Comparison of ENCODE assay signal across 8 mouse cellular contexts in the genomic region with DNA sequence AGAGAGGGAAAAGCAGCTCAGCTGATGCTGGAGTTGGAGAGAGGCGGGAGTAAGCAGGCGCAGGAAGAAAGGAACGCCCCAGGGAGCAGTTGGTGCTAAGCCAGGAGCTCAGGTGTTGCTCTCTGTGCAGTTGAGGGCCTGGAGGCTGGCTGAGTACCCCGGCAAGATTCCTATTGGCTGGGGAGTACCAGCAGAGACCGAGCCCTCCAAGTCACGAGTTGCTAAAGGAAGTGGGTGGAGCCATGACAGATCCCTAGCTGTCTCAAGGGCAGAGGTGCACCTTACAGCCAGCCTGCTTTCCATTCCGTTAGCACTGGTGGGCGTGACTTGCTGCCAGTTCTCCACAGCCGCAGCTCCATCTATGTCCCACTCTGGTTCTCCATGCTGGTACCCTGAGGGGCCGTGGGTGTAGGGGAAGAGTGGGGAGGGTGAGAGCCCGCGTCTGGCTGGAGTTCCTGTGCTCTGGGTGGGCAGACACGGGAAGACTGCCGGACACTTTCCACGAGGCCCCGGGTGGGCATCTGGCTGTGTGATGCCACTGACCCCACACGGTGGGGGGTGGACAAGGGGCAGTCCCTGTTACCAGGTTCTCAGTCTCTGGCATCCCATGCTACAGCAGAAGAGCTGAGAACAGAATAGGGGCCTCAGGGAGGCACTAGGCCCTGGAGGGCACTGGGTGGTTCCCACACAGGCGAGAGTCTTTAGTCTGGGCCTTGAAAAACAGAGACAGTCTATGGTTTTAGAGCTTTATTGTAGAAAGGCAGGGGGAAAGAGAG. TPM values are rescaled to one million over a fixed set of nuclear protein-coding genes. Genes with fewer than 3 reads are reported as not detected.
A peak's percentile ranks its signal among the peaks of the same experiment; 100 is the strongest.
DNase-seq lines count a peak whose midpoint lies in the region; ATAC-seq lines count a peak whose summit lies in the region.

No protein-coding gene starts in this region.

- H3K36me3 ChIP-seq in forebrain, embryonic 10.5 days (replicated peaks) = no peaks in the 10 kb centered on the region
- no peaks in the 10 kb centered on the region for H3K36me3 ChIP-seq in intestine, embryonic 16.5 days (ENCODE audit: control insufficient read depth, insufficient read depth, low read length)
- H3K36me3 ChIP-seq in neural tube, embryonic 13.5 days = no peaks in the 10 kb centered on the region

- H3K4me1 ChIP-seq in forebrain, embryonic 10.5 days = peaks cover 40% of the 10 kb centered on the region
- H3K4me1 ChIP-seq in intestine, embryonic 16.5 days (ENCODE audit: control insufficient read depth, insufficient read depth, low read length) = peaks cover 25% of the 10 kb centered on the region
- peaks cover 29% of the 10 kb centered on the region for H3K4me1 ChIP-seq in neural tube, embryonic 13.5 days (replicated peaks)

- WGBS in forebrain, embryonic 10.5 days = 5% methylated on average over 18 of the region's 18 CpGs
- WGBS in intestine, embryonic 16.5 days = 12% methylated on average over 18 of the region's 18 CpGs
- WGBS in neural tube, embryonic 13.5 days = 5% methylated on average over 18 of the region's 18 CpGs

- no peaks in the 10 kb centered on the region for H3K9me3 ChIP-seq in forebrain, embryonic 10.5 days
- no peaks in the 10 kb centered on the region for H3K9me3 ChIP-seq in intestine, embryonic 16.5 days (ENCODE audit: control insufficient read depth, low read length)
- H3K9me3 ChIP-seq in neural tube, embryonic 13.5 days = no peaks in the 10 kb centered on the region

- H3K4me2 ChIP-seq in intestine, embryonic 16.5 days (ENCODE audit: low read depth, low read length) = peak overlapping the region; percentile 54
- H3K4me2 ChIP-seq in neural tube, embryonic 13.5 days = peak overlapping the region; percentile 50

- peak; percentile 95 for ATAC-seq in intestine, embryonic 16.5 days
- peak; percentile 79 for ATAC-seq in neural tube, embryonic 13.5 days (ENCODE audit: low read depth)
- ATAC-seq in cerebellum, adult (ENCODE audit: insufficient number of reproducible peaks, low FRiP score, low TSS enrichment) = no peak

- peak overlapping the region; percentile 31; the same call in 1 of the 2 replicates for H3K9ac ChIP-seq in intestine, embryonic 16.5 days (ENCODE audit: low read depth, low read length)
- peak overlapping the region; percentile 42; the same call in 1 of the 2 replicates for H3K9ac ChIP-seq in neural tube, embryonic 13.5 days

- peak overlapping the region; percentile 45 for H3K4me3 ChIP-seq in forebrain, embryonic 10.5 days
- H3K4me3 ChIP-seq in intestine, embryonic 16.5 days (ENCODE audit: low read length) = peak overlapping the region; percentile 13; the same call in 1 of the 2 replicates
- peak overlapping the region; percentile 19 for H3K4me3 ChIP-seq in neural tube, embryonic 13.5 days

- H3K27ac ChIP-seq in forebrain, embryonic 10.5 days = peak overlapping the region; percentile 86
- H3K27ac ChIP-seq in intestine, embryonic 16.5 days (ENCODE audit: low read length) = peak overlapping the region; percentile 42; the same call in 1 of the 2 replicates
- H3K27ac ChIP-seq in neural tube, embryonic 13.5 days (replicated peaks) = peak overlapping the region; percentile 73

- peak; percentile 85 for DNase-seq in A20 (ENCODE audit: low read depth, low spot score)
- peak; percentile 78 for DNase-seq in T-cell, adult 2 months (ENCODE audit: low spot score)
- peak; percentile 65 for DNase-seq in forebrain, embryonic 10.5 days (ENCODE audit: extremely low spot score, low spot score)
- peak; percentile 89 to 92 for DNase-seq in lung, adult 18-20 months
- DNase-seq in layer of hippocampus, postnatal 10 days (ENCODE audit: low spot score in 2 of 2) = no peak

- H3K27me3 ChIP-seq in forebrain, embryonic 10.5 days (ENCODE audit: poor library complexity, severe bottlenecking) = peaks cover under 1% of the 10 kb centered on the region; the same call in 1 of the 2 replicates
- H3K27me3 ChIP-seq in intestine, embryonic 16.5 days (replicated peaks; ENCODE audit: control insufficient read depth, insufficient read depth, low read length) = no peaks in the 10 kb centered on the region
- no peaks in the 10 kb centered on the region for H3K27me3 ChIP-seq in neural tube, embryonic 13.5 days

RNA-seq across cellular contexts. Expression of gene Lrrc74b, which starts 6.9 kb away (rescaled TPM):
- 0.26 and 0.51 TPM in 2 replicates for polyA plus RNA-seq in forebrain, embryonic 10.5 days (2016; fragmentation: Nextera tagmentation; extraction: Ambion mirVana)
- polyA plus RNA-seq in intestine, embryonic 16.5 days (2015; fragmentation: Nextera tagmentation; extraction: Ambion mirVana) = 0.17 and 0.31 TPM in 2 replicates
- polyA plus RNA-seq in neural tube, embryonic 13.5 days (2015; fragmentation: Nextera tagmentation; extraction: Ambion mirVana) = 0.35 and 0.56 TPM in 2 replicates
- total RNA-seq in layer of hippocampus, postnatal 10 days (2021) = 1 to 10 TPM; 1.7 to 2.4 TPM

RNA-seq across cellular contexts. Expression of gene P2rx6, which starts 7.6 kb away (rescaled TPM):
- 0.46 and 0.62 TPM in 2 replicates for polyA plus RNA-seq in forebrain, embryonic 10.5 days (2016; fragmentation: Nextera tagmentation; extraction: Ambion mirVana)
- polyA plus RNA-seq in intestine, embryonic 16.5 days (2015; fragmentation: Nextera tagmentation; extraction: Ambion mirVana) = 0.48 and 1.1 TPM in 2 replicates
- polyA plus RNA-seq in neural tube, embryonic 13.5 days (2015; fragmentation: Nextera tagmentation; extraction: Ambion mirVana) = 1.2 and 1.6 TPM in 2 replicates
- 1 to 10 TPM in 1 of 2 experiments, under 1 TPM in 1; 0.58 to 1.1 TPM for total RNA-seq in layer of hippocampus, postnatal 10 days (2021)

RNA-seq across cellular contexts. Expression of gene Thap7, which starts 23.2 kb away (rescaled TPM):
- polyA plus RNA-seq in forebrain, embryonic 10.5 days (2016; fragmentation: Nextera tagmentation; extraction: Ambion mirVana) = 51.7 and 53.4 TPM in 2 replicates
- polyA plus RNA-seq in intestine, embryonic 16.5 days (2015; fragmentation: Nextera tagmentation; extraction: Ambion mirVana) = 59.3 and 61.4 TPM in 2 replicates
- polyA plus RNA-seq in neural tube, embryonic 13.5 days (2015; fragmentation: Nextera tagmentation; extraction: Ambion mirVana) = 67.8 and 69.9 TPM in 2 replicates
- total RNA-seq in layer of hippocampus, postnatal 10 days (2021) = 10 to 100 TPM; 33.1 to 38.2 TPM

RNA-seq across cellular contexts. Expression of gene Slc7a4, which starts 28.9 kb away (rescaled TPM):
- 2.2 and 2.7 TPM in 2 replicates for polyA plus RNA-seq in forebrain, embryonic 10.5 days (2016; fragmentation: Nextera tagmentation; extraction: Ambion mirVana)
- 36.2 and 38.1 TPM in 2 replicates for polyA plus RNA-seq in intestine, embryonic 16.5 days (2015; fragmentation: Nextera tagmentation; extraction: Ambion mirVana)
- 16.4 and 20.1 TPM in 2 replicates for polyA plus RNA-seq in neural tube, embryonic 13.5 days (2015; fragmentation: Nextera tagmentation; extraction: Ambion mirVana)
- 10 to 100 TPM; 75.7 to 77.6 TPM for total RNA-seq in layer of hippocampus, postnatal 10 days (2021)

RNA-seq across cellular contexts. Expression of gene Lztr1, which starts 45.6 kb away (rescaled TPM):
- polyA plus RNA-seq in forebrain, embryonic 10.5 days (2016; fragmentation: Nextera tagmentation; extraction: Ambion mirVana) = 78.1 and 92.3 TPM in 2 replicates
- polyA plus RNA-seq in intestine, embryonic 16.5 days (2015; fragmentation: Nextera tagmentation; extraction: Ambion mirVana) = 96.8 and 128 TPM in 2 replicates
- 108 and 134 TPM in 2 replicates for polyA plus RNA-seq in neural tube, embryonic 13.5 days (2015; fragmentation: Nextera tagmentation; extraction: Ambion mirVana)
- 100 to 1,000 TPM; 182 to 188 TPM for total RNA-seq in layer of hippocampus, postnatal 10 days (2021)

Comparison
In these comparisons a context has a peak if more than half of its experiments do, and no peak if none do; other contexts are left out.
1. DNase-seq: peak in A20 (single experiment), T-cell, adult 2 months (single experiment), forebrain, embryonic 10.5 days (single experiment) and lung, adult 18-20 months (2 of 2); none in layer of hippocampus, postnatal 10 days (0 of 2).
2. Peak in every context shown above with its lines, with median percentiles within 50 percentile points of each other: H3K27ac ChIP-seq and H3K4me3 ChIP-seq.